Mouse (Mus musculus) CH12.LX (cell line): Measurements from ENCODE around the gene Klc4. TPM values are rescaled to one million over a fixed set of nuclear protein-coding genes. Genes with fewer than 3 reads are reported as not detected.

Experiments used
- DNase-seq: peaks from one replicate; pipeline ENCODE4 v3.0.0-alpha.2; 2013; ENCODE audit errors: extremely low read depth
- H3K27ac ChIP-seq: 2 replicates; pipeline ENCODE4 v1.5.1; 2012; ENCODE audit warnings: low read depth, mild to moderate bottlenecking, control low read depth, moderate library complexity; ENCODE audit not compliant: insufficient read depth
- H3K27me3 ChIP-seq: replicated peaks from 2 replicates; pipeline ENCODE3; 2012; ENCODE audit warnings: inconsistent platforms
- H3K36me3 ChIP-seq, 2 experiments: replicated peaks in 1 of 2; 2 replicates each; pipeline versions ENCODE3 to v1.6.1; 2012; ENCODE audit warnings: inconsistent platforms in 1 of 2, low read length in 1 of 2, mild to moderate bottlenecking in 1 of 2, mixed read lengths in 1 of 2, moderate library complexity in 1 of 2; ENCODE audit not compliant: control insufficient read depth in 1 of 2, insufficient read depth in 1 of 2
- H3K4me1 ChIP-seq, 2 experiments: 2 replicates each; pipeline ENCODE4 v1.6.1; 2012; ENCODE audit warnings: inconsistent platforms in 1 of 2, moderate library complexity in 1 of 2; ENCODE audit not compliant: insufficient read depth in 2 of 2, control insufficient read depth in 1 of 2
- H3K4me2 ChIP-seq: 2 replicates; pipeline ENCODE4 v1.6.1; 2012; ENCODE audit warnings: low read depth, mild to moderate bottlenecking, control low read depth; ENCODE audit not compliant: poor library complexity, insufficient read depth, severe bottlenecking
- H3K4me3 ChIP-seq, 3 experiments: fragments of 150-350 bp in 1 of 3; sonication (generic) in 1 of 3; replicated peaks in 1 of 3; 2 replicates each; pipeline versions ENCODE3 to v1.5.1; 2011 to 2012; ENCODE audit warnings: low read depth in 2 of 3, low read length in 2 of 3, mild to moderate bottlenecking in 2 of 3, moderate library complexity in 2 of 3, control low read depth in 1 of 3, improper control_type of control experiment in 1 of 3, inconsistent platforms in 1 of 3, mixed read lengths in 1 of 3; ENCODE audit not compliant: poor library complexity in 1 of 3
- H3K79me2 ChIP-seq: replicated peaks from 2 replicates; pipeline ENCODE4 v1.6.1; 2012; ENCODE audit warnings: mild to moderate bottlenecking, moderate library complexity; ENCODE audit not compliant: control insufficient read depth, poor library complexity, insufficient read depth, severe bottlenecking; ENCODE audit errors: extremely low read depth
- H3K9ac ChIP-seq: 2 replicates; pipeline ENCODE4 v1.6.1; 2012; ENCODE audit warnings: low read depth, mild to moderate bottlenecking, control low read depth, moderate library complexity; ENCODE audit not compliant: insufficient read depth
- H3K9me3 ChIP-seq: replicated peaks from 2 replicates; pipeline ENCODE3; 2012; ENCODE audit warnings: low read length, inconsistent platforms, mixed read lengths
- BHLHE40 ChIP-seq: IDR thresholded peaks from 2 replicates; pipeline ENCODE4 v1.6.1; 2011; ENCODE audit warnings: mild to moderate bottlenecking, low read depth, low read length, improper control_type of control experiment
- CHD1 ChIP-seq: IDR thresholded peaks from 2 replicates; pipeline ENCODE4 v1.6.1; 2012; ENCODE audit warnings: low read depth, low read length, improper control_type of control experiment, inconsistent platforms
- CHD2 ChIP-seq: IDR thresholded peaks from 2 replicates; pipeline ENCODE4 v1.6.1; 2011; ENCODE audit warnings: low read length, improper control_type of control experiment
- CTCF ChIP-seq, 2 experiments: IDR thresholded peaks in 1 of 2; conservative IDR thresholded peaks in 1 of 2; 2 replicates each; pipeline ENCODE4 v1.5.1; 2011 to 2012; ENCODE audit warnings: low read depth in 2 of 2, low read length in 2 of 2, improper control_type of control experiment in 1 of 2, inconsistent platforms in 1 of 2, mild to moderate bottlenecking in 1 of 2, moderate library complexity in 1 of 2
- E2F4 ChIP-seq: IDR thresholded peaks from 2 replicates; pipeline ENCODE4 v1.6.1; 2011; ENCODE audit warnings: low read depth, low read length, improper control_type of control experiment; ENCODE audit not compliant: insufficient replicate concordance
- ELF1 ChIP-seq: IDR thresholded peaks from 2 replicates; pipeline ENCODE4 v1.6.1; 2014; ENCODE audit warnings: low read depth, mild to moderate bottlenecking, inconsistent platforms, low read length, improper control_type of control experiment
- EP300 ChIP-seq: IDR thresholded peaks from 2 replicates; pipeline ENCODE4 v1.6.1; 2011; ENCODE audit warnings: low read length, improper control_type of control experiment
- ETS1 ChIP-seq: conservative IDR thresholded peaks from 2 replicates; pipeline ENCODE4 v1.6.1; 2012; ENCODE audit warnings: low read depth, mild to moderate bottlenecking, inconsistent platforms, low read length, improper control_type of control experiment, moderate library complexity
- IRF4 ChIP-seq: IDR thresholded peaks from 2 replicates; pipeline ENCODE4 v1.6.1; 2014; ENCODE audit warnings: low read depth, mild to moderate bottlenecking, inconsistent platforms, low read length, improper control_type of control experiment
- JUN ChIP-seq: IDR thresholded peaks from 2 replicates; pipeline ENCODE4 v1.6.1; 2011; ENCODE audit warnings: low read depth, mild to moderate bottlenecking, low read length, improper control_type of control experiment, moderate library complexity; ENCODE audit not compliant: insufficient read depth
- JUND ChIP-seq: conservative IDR thresholded peaks from 2 replicates; pipeline ENCODE4 v1.6.1; 2011; ENCODE audit warnings: low read depth, low read length, improper control_type of control experiment
- KAT2A ChIP-seq: IDR thresholded peaks from 2 replicates; pipeline ENCODE4 v1.6.1; 2012; ENCODE audit warnings: low read length, improper control_type of control experiment, inconsistent platforms; ENCODE audit not compliant: insufficient replicate concordance
- MAZ ChIP-seq: IDR thresholded peaks from 2 replicates; pipeline ENCODE4 v1.6.1; 2012; ENCODE audit warnings: low read depth, mild to moderate bottlenecking, inconsistent platforms, low read length, improper control_type of control experiment, moderate library complexity
- MXI1 ChIP-seq: IDR thresholded peaks from 2 replicates; pipeline ENCODE4 v1.6.1; 2011; ENCODE audit warnings: mild to moderate bottlenecking, low read depth, low read length, improper control_type of control experiment
- MYC ChIP-seq: IDR thresholded peaks from 2 replicates; pipeline ENCODE4 v1.6.1; 2011; ENCODE audit warnings: low read depth, mild to moderate bottlenecking, improper control_type of control experiment, low read length
- NELFE ChIP-seq: IDR thresholded peaks from 2 replicates; pipeline ENCODE4 v1.6.1; 2011; ENCODE audit warnings: low read depth, low read length, improper control_type of control experiment
- PAX5 ChIP-seq: IDR thresholded peaks from 2 replicates; pipeline ENCODE4 v1.6.1; 2012; ENCODE audit warnings: low read length, inconsistent platforms, mixed read lengths
- POLR2A ChIP-seq: IDR thresholded peaks from 2 replicates; pipeline ENCODE4 v1.6.1; 2011; ENCODE audit warnings: low read depth, mild to moderate bottlenecking, improper control_type of control experiment, low read length
- RCOR1 ChIP-seq: conservative IDR thresholded peaks from 2 replicates; pipeline ENCODE4 v1.6.1; 2012; ENCODE audit warnings: low read depth, mild to moderate bottlenecking, inconsistent platforms, low read length, improper control_type of control experiment
- SIN3A ChIP-seq: IDR thresholded peaks from 2 replicates; pipeline ENCODE4 v1.6.1; 2012; ENCODE audit warnings: low read length, improper control_type of control experiment, inconsistent platforms
- SMC3 ChIP-seq: IDR thresholded peaks from 2 replicates; pipeline ENCODE4 v1.6.1; 2011; ENCODE audit warnings: low read depth, low read length, improper control_type of control experiment
- TBP ChIP-seq: conservative IDR thresholded peaks from 2 replicates; pipeline ENCODE4 v1.6.1; 2011; ENCODE audit warnings: low read depth, low read length, improper control_type of control experiment
- USF1 ChIP-seq: IDR thresholded peaks from 2 replicates; pipeline ENCODE4 v1.6.1; 2014; ENCODE audit warnings: low read depth, mild to moderate bottlenecking, inconsistent platforms, low read length, improper control_type of control experiment
- USF2 ChIP-seq: conservative IDR thresholded peaks from 2 replicates; pipeline ENCODE4 v1.6.1; 2011; ENCODE audit warnings: low read depth, low read length, improper control_type of control experiment
- ZC3H11A ChIP-seq: IDR thresholded peaks from 2 replicates; pipeline ENCODE4 v1.6.1; 2012; ENCODE audit warnings: low read depth, mild to moderate bottlenecking, inconsistent platforms, low read length, improper control_type of control experiment
- ZMIZ1 ChIP-seq: IDR thresholded peaks from 2 replicates; pipeline ENCODE4 v1.6.1; 2012; ENCODE audit warnings: low read depth, mild to moderate bottlenecking, inconsistent platforms, low read length, improper control_type of control experiment
- dilution Hi-C: fragments of 300-500 bp; cut with MboI; formaldehyde crosslinking; loops from 2 replicates; pipeline ENCODE4 v1.14.3; 2020; ENCODE audit warnings: low sequenced_read_pairs; ENCODE audit not compliant: extremely low pct_unique_long_range_greater_than_20kb, extremely low pct_ligation_motif_present
- in situ Hi-C: fragments of 300-500 bp; cut with MboI; formaldehyde crosslinking; loops from 3 replicates; pipeline ENCODE4 v1.14.3; 2019; ENCODE audit warnings: low sequenced_read_pairs, low pct_ligation_motif_present, low pct_unique_long_range_greater_than_20kb, mixed read lengths
- polyA plus RNA-seq: library from polyadenylated mRNA; unstranded; fragments of >175 nt; gene quantifications from 2 replicates; pipeline ENCODE4 v1.2.1, GENCODE M21; 2012; ENCODE audit warnings: low read depth; ENCODE audit not compliant: insufficient read length
- total RNA-seq, 2 experiments: library from RNA; depleted of rRNA; stranded (reverse); fragments of 300-350 nt in 1 of 2; fragments of >200 nt in 1 of 2; gene quantifications; 2 replicates each; pipeline ENCODE4 v1.2.3; 2012 to 2014

Klc4 gene
- total and polyA plus RNA-seq, 3 experiments, result 6.6 to 10.7 (median 6.7) TPM

DNA sequence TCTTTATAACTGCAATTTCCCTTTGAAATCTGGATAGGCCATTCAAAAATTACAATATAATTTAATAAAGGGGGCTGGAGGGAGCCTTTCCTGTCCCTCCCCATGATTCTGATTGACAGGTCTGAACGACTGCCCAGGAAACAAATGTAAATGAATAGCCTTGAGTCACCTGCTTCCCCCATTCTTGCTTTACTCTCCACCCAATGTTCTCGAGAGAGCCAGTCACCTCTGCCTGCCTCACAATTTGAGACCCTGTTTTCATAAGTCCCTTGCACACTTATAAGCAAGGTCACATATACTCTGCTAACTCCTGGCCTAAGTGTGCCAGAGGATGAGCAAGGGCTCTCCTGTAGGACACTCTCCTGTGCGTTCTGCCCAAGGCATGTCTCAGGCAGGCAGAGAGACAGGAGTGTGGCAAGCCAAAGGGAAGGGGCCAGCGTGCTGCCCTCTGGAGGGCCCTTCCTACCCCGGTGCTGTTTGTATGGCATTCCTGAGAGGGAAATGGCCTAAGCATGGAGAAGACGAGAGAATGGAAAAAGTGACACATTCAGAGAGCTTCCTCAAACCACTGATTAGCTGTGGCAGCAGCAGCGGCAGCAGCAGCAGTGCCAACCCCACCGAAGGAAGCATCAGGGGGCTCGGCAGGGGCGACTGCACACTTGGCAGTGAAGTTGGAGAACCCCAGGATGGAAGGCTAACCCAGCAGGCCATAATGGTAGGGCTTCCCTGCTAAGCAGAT, 21.8 kb downstream of the Klc4 start:
- Histone ChIP-seq H3K9ac (no peak overlapping the region), H3K27me3 (no peaks in the 10 kb centered on the region), H3K9me3 (no peaks in the 10 kb centered on the region), H3K79me2 (no peaks in the 10 kb centered on the region), H3K4me3 (peak overlapping the region in 1 of 3 experiments; percentile 19), H3K4me1 (peaks cover 31 to 51% of the 10 kb centered on the region in 2 experiments), H3K27ac (peak overlapping the region; percentile 47), H3K4me2 (peak overlapping the region; percentile 29; the same call in 1 of the 2 replicates), H3K36me3 (no peaks in the 10 kb centered on the region)
- in situ Hi-C loops, result no loop called here
- DNase-seq, result peak; percentile 59
- dilution Hi-C loops, result no loop called here
- peak; percentile 32; the same call in 1 of the 2 replicates for TF ChIP-seq MXI1
- TF ChIP-seq RCOR1, result no peak; the same call in 1 of the 2 replicates
- no peak for TF ChIP-seq ELF1
- peak; percentile 60; the same call in 1 of the 2 replicates for TF ChIP-seq IRF4
- no peak for TF ChIP-seq USF1
- TF ChIP-seq MYC, result no peak; the same call in 1 of the 2 replicates
- no peak for TF ChIP-seq CHD1
- peak; percentile 20 for TF ChIP-seq SMC3
- peak; percentile 28 for TF ChIP-seq BHLHE40
- peak; percentile 88 for TF ChIP-seq EP300
- peak; percentile 43; the same call in 1 of the 2 replicates for TF ChIP-seq NELFE
- TF ChIP-seq TBP, result no peak
- TF ChIP-seq ETS1, result peak; percentile 51; the same call in 1 of the 2 replicates
- no peak for TF ChIP-seq ZC3H11A
- TF ChIP-seq KAT2A, result no peak
- no peak for TF ChIP-seq E2F4
- TF ChIP-seq MAZ, result no peak
- no peak for TF ChIP-seq ZMIZ1
- no peak for TF ChIP-seq SIN3A
- no peak for TF ChIP-seq PAX5
- TF ChIP-seq JUN, result peak; percentile 93
- TF ChIP-seq JUND, result peak; percentile 90
- TF ChIP-seq CHD2, result peak; percentile 51
- peak; percentile 53 for TF ChIP-seq POLR2A
- no peak for TF ChIP-seq USF2
- peak in 1 of 2 experiments; percentile 32; a peak in 1 of 4 replicates for TF ChIP-seq CTCF (conservative IDR thresholded peaks at IDR 0.05 in 1 of 2, IDR thresholded peaks at IDR 0.05 in 1 of 2; ENCODE audit: low read depth in 2 of 2, low read length in 2 of 2)
